Mouse (Mus musculus): Measurements from ENCODE around the gene Mpv17l. TPM values are rescaled to one million over a fixed set of nuclear protein-coding genes. Genes with fewer than 3 reads are reported as not detected.
A peak's percentile ranks its signal among the peaks of the same experiment; 100 is the strongest.
"Not testable (repeated sequence)": the region's sequence is repeated elsewhere in the genome, so short reads cannot be mapped to it uniquely, and the experiment has no call there.

Mpv17l gene
- polyA plus RNA-seq, 1 experiment from 2014 or later = 2.7 TPM

DNA sequence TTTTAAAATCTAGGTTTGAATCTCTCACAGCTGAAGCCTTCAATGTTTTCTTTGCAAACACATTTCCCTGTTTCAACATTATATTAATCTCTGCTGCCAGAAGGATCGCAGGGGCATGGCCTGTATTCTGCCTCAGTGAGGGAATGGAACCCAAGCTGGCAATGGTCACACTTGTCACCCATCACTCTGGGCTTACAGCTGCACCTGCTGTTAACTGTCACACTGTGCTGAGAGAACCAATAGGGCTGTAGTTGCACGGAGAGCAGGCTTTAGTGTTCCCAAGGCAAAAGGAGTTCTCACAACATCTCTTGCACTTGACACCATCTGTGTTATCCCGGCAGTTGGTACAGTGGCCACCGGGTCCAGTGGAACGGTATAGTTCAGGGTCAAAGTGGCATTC is 17.1 kb downstream of the Mpv17l start:
- 92% methylated on average over 5 of the region's 5 CpGs for WGBS
- Histone ChIP-seq H3K9ac (ENCODE audit: low read length) (no peak overlapping the region), H3K27me3 (ENCODE audit: control insufficient read depth, insufficient read depth, low read length) (no peaks in the 10 kb centered on the region), H3K4me1 (replicated peaks; ENCODE audit: control insufficient read depth, insufficient read depth, low read length) (no peaks in the 10 kb centered on the region), H3K27ac (ENCODE audit: low read depth, low read length) (no peak overlapping the region), H3K9me3 (ENCODE audit: control insufficient read depth, low read length) (no peaks in the 10 kb centered on the region), H3K4me3 (ENCODE audit: low read depth, low read length) (no peak overlapping the region), H3K36me3 (ENCODE audit: control insufficient read depth, insufficient read depth, low read length) (no peaks in the 10 kb centered on the region), H3K4me2 (ENCODE audit: low read depth, low read length, severe bottlenecking) (no peak overlapping the region)
- ATAC-seq (replicated peaks; ENCODE audit: low FRiP score) (no peak), DNase-seq (ENCODE audit: low spot score) (no peak)

DNA sequence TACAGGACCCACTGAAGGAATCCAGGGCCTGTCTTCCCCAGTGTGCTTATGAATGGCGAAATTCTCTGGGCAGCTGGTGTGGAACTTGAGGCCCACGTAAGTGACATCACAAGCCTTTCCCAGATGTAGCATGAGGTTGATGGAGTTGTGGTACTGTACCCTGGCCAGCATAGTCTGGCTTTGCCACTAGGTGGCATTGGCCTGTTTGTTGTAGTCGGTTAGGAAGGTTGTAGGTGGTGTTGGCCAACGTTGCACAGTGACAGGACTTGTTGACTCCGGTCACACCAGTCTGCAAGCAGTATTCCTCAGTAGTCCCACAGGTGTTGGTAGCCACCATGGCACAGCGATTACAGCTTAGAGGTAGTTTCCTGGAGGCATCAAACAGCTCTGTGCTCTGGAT is 18.1 kb downstream of the Mpv17l start:
- Histone ChIP-seq H3K4me2 (ENCODE audit: low read depth, low read length, severe bottlenecking) (no peak overlapping the region), H3K27ac (ENCODE audit: low read depth, low read length) (no peak overlapping the region), H3K9me3 (ENCODE audit: control insufficient read depth, low read length) (no peaks in the 10 kb centered on the region), H3K4me1 (replicated peaks; ENCODE audit: control insufficient read depth, insufficient read depth, low read length) (no peaks in the 10 kb centered on the region), H3K9ac (ENCODE audit: low read length) (no peak overlapping the region), H3K4me3 (ENCODE audit: low read depth, low read length) (no peak overlapping the region), H3K36me3 (ENCODE audit: control insufficient read depth, insufficient read depth, low read length) (no peaks in the 10 kb centered on the region), H3K27me3 (ENCODE audit: control insufficient read depth, insufficient read depth, low read length) (no peaks in the 10 kb centered on the region)
- no peak for DNase-seq (ENCODE audit: low spot score)
- 89% methylated on average over 6 of the region's 6 CpGs for WGBS
- no peak for ATAC-seq (replicated peaks; ENCODE audit: low FRiP score)

DNA sequence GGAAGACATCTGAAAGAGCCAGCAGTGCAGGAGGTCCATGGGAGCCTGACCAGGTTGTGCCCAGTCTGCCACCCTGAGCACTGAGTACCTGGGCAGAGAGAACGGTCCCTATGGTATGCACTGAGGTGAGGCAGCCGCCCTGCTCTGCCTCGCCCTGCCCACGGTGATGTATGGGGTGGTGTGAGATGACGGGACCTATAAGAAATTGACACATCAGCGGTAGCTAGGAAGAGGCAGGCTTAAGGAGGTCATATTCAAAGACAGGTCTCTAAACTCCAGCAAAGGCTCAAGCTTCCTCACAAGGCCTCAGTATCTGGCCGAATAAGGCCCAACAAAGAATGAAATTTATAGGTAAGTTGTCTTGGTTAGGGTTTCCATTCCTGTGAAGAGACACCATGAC is 18.8 kb downstream of the Mpv17l start:
- Histone ChIP-seq H3K4me3 (ENCODE audit: low read depth, low read length) (no peak overlapping the region), H3K9me3 (ENCODE audit: control insufficient read depth, low read length) (no peaks in the 10 kb centered on the region), H3K4me1 (replicated peaks; ENCODE audit: control insufficient read depth, insufficient read depth, low read length) (no peaks in the 10 kb centered on the region), H3K27me3 (ENCODE audit: control insufficient read depth, insufficient read depth, low read length) (no peaks in the 10 kb centered on the region), H3K9ac (ENCODE audit: low read length) (no peak overlapping the region), H3K36me3 (ENCODE audit: control insufficient read depth, insufficient read depth, low read length) (no peaks in the 10 kb centered on the region), H3K4me2 (ENCODE audit: low read depth, low read length, severe bottlenecking) (no peak overlapping the region), H3K27ac (ENCODE audit: low read depth, low read length) (no peak overlapping the region)
- 93% methylated on average over 7 of the region's 7 CpGs for WGBS
- ATAC-seq (replicated peaks; ENCODE audit: low FRiP score) (no peak), DNase-seq (ENCODE audit: low spot score) (no peak)

DNA sequence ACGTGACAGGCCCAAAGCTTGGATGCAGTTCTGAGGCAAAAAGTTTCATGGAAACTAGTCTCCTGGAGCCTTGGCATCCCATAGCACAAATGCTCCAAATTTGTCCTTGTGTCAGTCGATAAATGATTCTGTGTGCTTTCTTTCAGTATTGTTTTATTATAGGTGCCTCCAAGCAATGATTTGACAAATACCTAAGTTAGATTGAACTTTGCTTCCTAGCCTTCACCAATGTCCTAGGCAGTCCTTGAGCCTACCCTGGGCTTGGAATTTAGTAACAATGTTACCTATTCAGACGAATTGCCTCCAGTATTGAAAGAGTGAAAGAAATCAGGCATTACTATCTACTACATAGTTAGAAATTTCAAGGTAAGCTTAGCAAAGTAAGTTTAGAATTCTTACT is 19.5 kb downstream of the Mpv17l start:
- H3K27me3 ChIP-seq (ENCODE audit: control insufficient read depth, insufficient read depth, low read length); DNase-seq (ENCODE audit: low spot score); H3K4me1 ChIP-seq (replicated peaks; ENCODE audit: control insufficient read depth, insufficient read depth, low read length); H3K9ac ChIP-seq (ENCODE audit: low read length); H3K9me3 ChIP-seq (ENCODE audit: control insufficient read depth, low read length); H3K4me2 ChIP-seq (ENCODE audit: low read depth, low read length, severe bottlenecking); H3K4me3 ChIP-seq (ENCODE audit: low read depth, low read length); H3K27ac ChIP-seq (ENCODE audit: low read depth, low read length); H3K36me3 ChIP-seq (ENCODE audit: control insufficient read depth, insufficient read depth, low read length); ATAC-seq (replicated peaks; ENCODE audit: low FRiP score): not testable (repeated sequence)
- 91% methylated on average over 3 of the region's 3 CpGs for WGBS

DNA sequence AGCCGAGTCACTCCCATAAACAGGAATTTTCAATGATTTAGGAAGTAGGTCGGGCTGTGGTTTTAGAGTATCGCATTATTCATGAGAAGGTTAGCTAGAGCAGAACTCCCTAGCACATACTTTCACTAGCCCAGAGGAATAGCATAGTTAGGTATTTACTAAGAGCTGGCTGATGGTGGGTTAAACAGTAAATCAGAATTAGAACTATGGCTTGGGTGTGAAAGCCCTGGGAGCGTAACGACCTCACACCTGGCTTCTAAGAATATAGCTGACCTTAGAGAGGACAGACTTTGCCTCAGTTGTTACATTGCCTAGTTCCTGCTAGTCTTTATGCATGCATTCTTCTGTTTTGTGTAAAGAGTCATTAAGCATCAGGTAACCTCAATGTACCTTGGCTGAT is 20.0 kb downstream of the Mpv17l start:
- not testable (repeated sequence) for DNase-seq (ENCODE audit: low spot score)

DNA sequence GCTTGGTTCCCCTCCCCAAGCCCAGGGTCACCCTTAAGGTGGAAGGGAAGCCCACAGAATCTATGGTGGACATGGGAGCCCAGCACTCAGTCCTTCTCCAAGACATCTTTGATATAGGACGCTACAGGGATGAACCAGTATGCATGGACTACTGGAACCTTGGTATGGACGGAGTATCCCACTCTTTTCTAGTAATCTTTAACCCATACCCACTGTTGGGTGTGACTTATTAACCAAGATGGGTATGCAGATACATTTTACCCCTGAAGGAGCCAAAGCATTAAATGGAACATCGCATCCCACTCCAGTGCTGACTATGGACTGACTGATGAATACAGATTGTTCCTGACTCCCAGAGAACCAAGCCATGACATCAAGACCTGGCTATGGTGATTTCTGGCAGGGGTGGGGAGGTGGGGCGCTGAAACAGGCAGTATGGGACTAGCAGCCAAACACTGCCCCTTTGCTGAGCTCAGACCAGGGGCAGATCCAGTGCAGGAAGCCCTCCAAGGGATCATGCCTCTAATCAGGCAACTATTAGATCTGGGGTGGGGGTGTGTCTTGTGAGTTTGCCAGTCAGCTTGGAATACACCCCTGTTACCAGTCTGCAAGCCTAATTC is 24.6 kb downstream of the Mpv17l start:
- Histone ChIP-seq H3K4me3 (ENCODE audit: low read depth, low read length) (no peak overlapping the region), H3K9ac (ENCODE audit: low read length) (no peak overlapping the region), H3K9me3 (ENCODE audit: control insufficient read depth, low read length) (no peaks in the 10 kb centered on the region), H3K36me3 (ENCODE audit: control insufficient read depth, insufficient read depth, low read length) (no peaks in the 10 kb centered on the region), H3K4me1 (replicated peaks; ENCODE audit: control insufficient read depth, insufficient read depth, low read length) (no peaks in the 10 kb centered on the region), H3K27me3 (ENCODE audit: control insufficient read depth, insufficient read depth, low read length) (no peaks in the 10 kb centered on the region), H3K4me2 (ENCODE audit: low read depth, low read length, severe bottlenecking) (no peak overlapping the region), H3K27ac (ENCODE audit: low read depth, low read length) (no peak overlapping the region)
- ATAC-seq (replicated peaks; ENCODE audit: low FRiP score) = no peak
- no peak for DNase-seq (ENCODE audit: low spot score)
- WGBS = 82% methylated on average over 4 of the region's 4 CpGs

More for the DNA sequence above, 20.0 kb downstream of the Mpv17l start:
- not testable (repeated sequence) for H3K4me3 ChIP-seq (ENCODE audit: low read depth, low read length); H3K9me3 ChIP-seq (ENCODE audit: control insufficient read depth, low read length); H3K36me3 ChIP-seq (ENCODE audit: control insufficient read depth, insufficient read depth, low read length); H3K4me2 ChIP-seq (ENCODE audit: low read depth, low read length, severe bottlenecking); ATAC-seq (replicated peaks; ENCODE audit: low FRiP score); H3K27ac ChIP-seq (ENCODE audit: low read depth, low read length); H3K27me3 ChIP-seq (ENCODE audit: control insufficient read depth, insufficient read depth, low read length); H3K9ac ChIP-seq (ENCODE audit: low read length); H3K4me1 ChIP-seq (replicated peaks; ENCODE audit: control insufficient read depth, insufficient read depth, low read length)
- 92% methylated on average over 5 of the region's 5 CpGs for WGBS

DNA sequence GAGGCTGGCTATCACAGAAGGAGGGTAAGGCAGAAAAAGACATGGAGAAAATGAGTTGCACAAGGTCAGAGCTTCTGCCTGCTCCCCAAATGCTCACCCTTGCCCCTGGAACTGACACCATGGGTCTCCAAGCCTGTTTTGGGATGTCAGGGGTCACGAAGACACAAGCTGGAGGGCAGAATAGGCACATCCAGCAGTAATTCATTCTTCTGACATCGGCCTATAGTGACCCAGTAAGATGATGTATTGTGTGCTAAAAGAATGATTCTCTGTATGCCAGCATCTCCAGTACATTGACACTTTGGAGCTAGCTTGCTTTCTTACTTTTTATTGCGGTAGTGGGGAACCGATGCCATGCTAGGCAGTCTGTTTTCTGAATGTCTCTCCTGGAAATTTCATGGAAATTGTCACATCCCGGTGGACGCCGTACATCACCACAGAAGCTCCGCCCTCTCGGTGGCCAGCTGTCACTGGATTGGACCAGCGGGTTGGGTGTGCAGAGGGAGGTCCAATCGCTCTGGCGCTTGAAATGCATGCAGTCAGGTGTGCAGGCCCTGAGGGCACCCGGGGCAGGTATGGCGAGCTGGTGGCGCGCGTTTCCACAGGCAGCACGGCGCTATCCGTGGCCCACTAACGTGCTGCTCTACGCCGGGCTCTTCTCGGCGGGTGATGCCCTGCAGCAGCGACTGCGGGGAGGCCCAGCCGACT is 37.3 kb downstream of the Mpv17l start:
- H3K27me3 ChIP-seq (ENCODE audit: control insufficient read depth, insufficient read depth, low read length) = peaks cover 2% of the 10 kb centered on the region; the same call in 1 of the 2 replicates
- no peaks in the 10 kb centered on the region for H3K9me3 ChIP-seq (ENCODE audit: control insufficient read depth, low read length)
- H3K27ac ChIP-seq (ENCODE audit: low read depth, low read length) = no peak overlapping the region
- H3K36me3 ChIP-seq (ENCODE audit: control insufficient read depth, insufficient read depth, low read length) = no peaks in the 10 kb centered on the region
- ATAC-seq (replicated peaks; ENCODE audit: low FRiP score) (peak; percentile 95), DNase-seq (ENCODE audit: low spot score) (peak; percentile 79)
- no peaks in the 10 kb centered on the region for H3K4me1 ChIP-seq (replicated peaks; ENCODE audit: control insufficient read depth, insufficient read depth, low read length)
- WGBS = 4% methylated on average over 28 of the region's 28 CpGs
- peak overlapping the region; percentile 55 for H3K9ac ChIP-seq (ENCODE audit: low read length)
- peak overlapping the region; percentile 96 for H3K4me2 ChIP-seq (ENCODE audit: low read depth, low read length, severe bottlenecking)
- H3K4me3 ChIP-seq (ENCODE audit: low read depth, low read length) = peak overlapping the region; percentile 60

DNA sequence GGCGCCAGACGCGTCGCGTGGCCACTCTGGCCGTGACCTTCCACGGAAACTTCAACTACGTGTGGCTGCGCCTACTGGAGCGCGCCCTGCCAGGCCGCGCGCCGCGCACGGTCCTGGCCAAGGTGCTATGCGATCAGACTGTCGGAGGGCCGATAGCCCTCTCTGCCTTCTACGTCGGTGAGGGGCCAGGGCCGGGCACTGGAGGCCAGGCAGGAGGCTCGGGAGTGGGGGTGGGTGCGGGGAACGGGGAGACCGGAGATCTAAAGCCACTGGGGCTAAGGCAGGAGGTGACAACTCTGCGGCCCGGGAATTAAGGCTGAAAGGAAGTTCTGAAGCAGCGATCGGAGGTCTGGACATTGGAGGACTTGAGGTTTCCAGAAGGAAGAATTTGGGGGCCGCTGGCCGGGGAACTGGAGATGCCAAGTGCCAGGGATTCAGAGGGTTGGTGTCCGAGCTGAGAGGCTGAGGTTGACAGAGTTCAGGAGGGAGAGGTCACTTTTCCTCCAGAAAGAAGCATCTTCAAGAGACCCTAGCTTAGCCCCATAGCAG is 38.0 kb downstream of the Mpv17l start:
- Histone ChIP-seq H3K27ac (ENCODE audit: low read depth, low read length) (no peak overlapping the region), H3K36me3 (ENCODE audit: control insufficient read depth, insufficient read depth, low read length) (no peaks in the 10 kb centered on the region), H3K4me3 (ENCODE audit: low read depth, low read length) (peak overlapping the region; percentile 60), H3K27me3 (ENCODE audit: control insufficient read depth, insufficient read depth, low read length) (peaks cover 2% of the 10 kb centered on the region; the same call in 1 of the 2 replicates), H3K9me3 (ENCODE audit: control insufficient read depth, low read length) (no peaks in the 10 kb centered on the region), H3K9ac (ENCODE audit: low read length) (peak overlapping the region; percentile 55), H3K4me1 (replicated peaks; ENCODE audit: control insufficient read depth, insufficient read depth, low read length) (no peaks in the 10 kb centered on the region), H3K4me2 (ENCODE audit: low read depth, low read length, severe bottlenecking) (peak overlapping the region; percentile 96)
- WGBS = 2% methylated on average over 34 of the region's 34 CpGs
- ATAC-seq (replicated peaks; ENCODE audit: low FRiP score) = peak; percentile 71
- DNase-seq (ENCODE audit: low spot score) = peak; percentile 61
